8 mouse cellular contexts compared by ENCODE assay signal in genomic region chr9:61370889-61371754, GRCm38 (mm10). TPM values are rescaled to one million over a fixed set of nuclear protein-coding genes. Genes with fewer than 3 reads are reported as not detected.
A peak's percentile ranks its signal among the peaks of the same experiment; 100 is the strongest.
DNase-seq lines count a peak whose midpoint lies in the region; ATAC-seq and TF ChIP-seq lines count a peak whose summit lies in the region.

No protein-coding gene starts in this region.

- peak overlapping the region; percentile 71 for H3K4me3 ChIP-seq in ES-Bruce4 (ENCODE audit: low read depth, low read length)
- H3K4me3 ChIP-seq in forebrain, embryonic 16.5 days (replicated peaks; ENCODE audit: low read length): peak overlapping the region; percentile 79
- H3K4me3 ChIP-seq in layer of hippocampus, adult 2 months: peak overlapping the region; percentile 53
- peak overlapping the region; percentile 93 for H3K4me3 ChIP-seq in lung, embryonic 15.5 days

- H3K27me3 ChIP-seq in ES-Bruce4 (ENCODE audit: control insufficient read depth, insufficient read depth, low read length, poor library complexity, severe bottlenecking): no peaks in the 10 kb centered on the region
- peaks cover 5% of the 10 kb centered on the region; the same call in 1 of the 2 replicates for H3K27me3 ChIP-seq in forebrain, embryonic 16.5 days (replicated peaks; ENCODE audit: control insufficient read depth, insufficient read depth, low read length)
- peaks cover 11% of the 10 kb centered on the region; the same call in 1 of the 2 replicates for H3K27me3 ChIP-seq in lung, embryonic 15.5 days

- under 1% methylated on average over 66 of the region's 66 CpGs for WGBS in forebrain, embryonic 16.5 days
- under 1% methylated on average over 66 of the region's 66 CpGs for whole genome bisulfite sequencing in lung, embryonic 15.5 days

- TF ChIP-seq POLR2A in ES-Bruce4 (IDR thresholded peaks at IDR 0.05; ENCODE audit: insufficient read depth, low read length): no peak

- peak overlapping the region; percentile 76 for H3K9ac ChIP-seq in ES-Bruce4 (ENCODE audit: low read depth, poor library complexity, severe bottlenecking)
- H3K9ac ChIP-seq in forebrain, embryonic 16.5 days (replicated peaks; ENCODE audit: low read depth, low read length): peak overlapping the region; percentile 72
- peak overlapping the region; percentile 55 for H3K9ac ChIP-seq in lung, embryonic 15.5 days

- H3K9me3 ChIP-seq in ES-Bruce4 (replicated peaks; ENCODE audit: control insufficient read depth, insufficient read depth, low read length, poor library complexity, severe bottlenecking): no peaks in the 10 kb centered on the region
- H3K9me3 ChIP-seq in forebrain, embryonic 16.5 days (ENCODE audit: control insufficient read depth, low read length): no peaks in the 10 kb centered on the region
- no peaks in the 10 kb centered on the region for H3K9me3 ChIP-seq in lung, embryonic 15.5 days

- ATAC-seq in forebrain, embryonic 16.5 days: peak; percentile 29
- 0 out of 2 replicates have a peak, but pooled peaks have one; percentile 1 for ATAC-seq in lung, embryonic 15.5 days (ENCODE audit: borderline replicate concordance, extremely low read depth, low FRiP score, low TSS enrichment)

- H3K36me3 ChIP-seq in ES-Bruce4 (ENCODE audit: control insufficient read depth, insufficient read depth, low read length, poor library complexity, severe bottlenecking): peaks cover 8% of the 10 kb centered on the region
- H3K36me3 ChIP-seq in forebrain, embryonic 16.5 days (ENCODE audit: control insufficient read depth, insufficient read depth): no peaks in the 10 kb centered on the region
- H3K36me3 ChIP-seq in lung, embryonic 15.5 days: peaks cover 4% of the 10 kb centered on the region; the same call in 1 of the 2 replicates

- no peak for TF ChIP-seq CTCF in ES-Bruce4 (IDR thresholded peaks at IDR 0.05; ENCODE audit: low read depth, low read length)
- no peak for TF ChIP-seq CTCF in layer of hippocampus, adult 2 months (conservative IDR thresholded peaks at IDR 0.05)

- no peak overlapping the region for H3K27ac ChIP-seq in ES-Bruce4 (ENCODE audit: insufficient read depth, low read length)
- H3K27ac ChIP-seq in forebrain, embryonic 16.5 days (ENCODE audit: low read length): peak overlapping the region; percentile 89
- H3K27ac ChIP-seq in layer of hippocampus, adult 2 months: peak overlapping the region; percentile 96
- peak overlapping the region; percentile 96 for H3K27ac ChIP-seq in lung, embryonic 15.5 days

- peak overlapping the region; percentile 94 for H3K4me2 ChIP-seq in forebrain, embryonic 16.5 days (ENCODE audit: low read length)
- peak overlapping the region; percentile 76 for H3K4me2 ChIP-seq in lung, embryonic 15.5 days

- DNase-seq in cerebellum, adult 11 months: peak; percentile 79
- DNase-seq in heart, postnatal 14 days: peak; percentile 71 to 75
- DNase-seq in layer of hippocampus, adult 2 months (ENCODE audit: low spot score in 2 of 2): peak; percentile 54 to 73
- peak; percentile 45 for DNase-seq in ovary, adult 18-20 months (ENCODE audit: low spot score)
- peak; percentile 62 for DNase-seq in thymus, postnatal 0 days (ENCODE audit: low spot score)

- intact Hi-C loops in heart, postnatal 14 days (cut with DNase I): loop anchor here (5.0 kb wide), 2 partner anchors 181 to 326 kb away; no protein-coding TSS in a partner anchor

- TF ChIP-seq EP300 in ES-Bruce4 (IDR thresholded peaks at IDR 0.05; ENCODE audit: insufficient read depth, low read depth, low read length): no peak

- H3K4me1 ChIP-seq in ES-Bruce4 (ENCODE audit: control insufficient read depth, insufficient read depth, low read length): peaks cover 6% of the 10 kb centered on the region
- peaks cover 47% of the 10 kb centered on the region for H3K4me1 ChIP-seq in forebrain, embryonic 16.5 days (replicated peaks; ENCODE audit: control insufficient read depth, insufficient read depth, low read length)
- H3K4me1 ChIP-seq in lung, embryonic 15.5 days: peaks cover 64% of the 10 kb centered on the region

RNA-seq across cellular contexts. Expression of gene Tle3, which starts 1.0 kb away (rescaled TPM):
- 122 and 146 TPM in 2 replicates for polyA plus RNA-seq in ES-Bruce4 (2011; ENCODE audit: insufficient read depth, insufficient read length, low read depth, missing spikeins)
- polyA plus RNA-seq in forebrain, embryonic 16.5 days (2015; fragmentation: Nextera tagmentation; extraction: Ambion mirVana): 36.8 and 42.5 TPM in 2 replicates
- total RNA-seq in heart, postnatal 14 days (2021): 10 to 100 TPM; 24.4 to 29.0 TPM
- total RNA-seq in layer of hippocampus, adult 2 months (2021): 10 to 100 TPM; 53.1 to 57.2 TPM
- polyA plus RNA-seq in lung, embryonic 15.5 days (2015; fragmentation: Nextera tagmentation; extraction: Ambion mirVana): 25.2 and 27.1 TPM in 2 replicates
- polyA plus RNA-seq in thymus, postnatal 0 days (2015; fragmentation: Nextera tagmentation; extraction: Ambion mirVana): 40.3 and 42.6 TPM in 2 replicates
